Mouse (Mus musculus) NIH3T3 (cell line): ENCODE measurements at regions not wholly inside any gene's neighbourhood (a gene's known extent, or its start where the extent isn't known, plus 50 kb on each side); places are given as distances from the start of the nearest gene placed in this dataset.

Experiments
- DNase-seq: peaks from one replicate; pipeline ENCODE4 v3.0.0-alpha.2; 2012; ENCODE audit warnings: low read depth

- DNase-seq = no peak
Observed at GRCm38 (mm10) chr12:25298766-25299165, 201.8 kb upstream of the Id2 start.

GRCm38 (mm10) chr12:25297960-25298359 lies 201.0 kb upstream of the Id2 start:
- peak; percentile 61 for DNase-seq

GRCm38 (mm10) chr12:25296648-25297047 lies 199.7 kb upstream of the Id2 start:
- DNase-seq = no peak

GRCm38 (mm10) chr12:25294179-25295025 lies 197.5 kb upstream of the Id2 start:
- DNase-seq = no peak

GRCm38 (mm10) chr12:25293470-25294178 lies 196.7 kb upstream of the Id2 start:
- DNase-seq = no peak

- no peak for DNase-seq
Observed at GRCm38 (mm10) chr12:25289381-25289780, 192.4 kb upstream of the Id2 start.

GRCm38 (mm10) chr12:25283808-25284207 lies 186.9 kb upstream of the Id2 start:
- no peak for DNase-seq

GRCm38 (mm10) chr12:25281438-25281837 lies 184.5 kb upstream of the Id2 start:
- DNase-seq = no peak

GRCm38 (mm10) chr12:25273631-25274305 lies 176.8 kb upstream of the Id2 start:
- no peak for DNase-seq

GRCm38 (mm10) chr12:25272752-25273125 lies 175.8 kb upstream of the Id2 start:
- DNase-seq = no peak

GRCm38 (mm10) chr12:25272114-25272751 lies 175.3 kb upstream of the Id2 start:
- DNase-seq = no peak

- no peak for DNase-seq
Observed at GRCm38 (mm10) chr12:25269878-25270277, 172.9 kb upstream of the Id2 start.

GRCm38 (mm10) chr12:25268871-25269850 lies 172.2 kb upstream of the Id2 start:
- DNase-seq = peak; percentile 77

GRCm38 (mm10) chr12:25268323-25268722 lies 171.4 kb upstream of the Id2 start:
- peak; percentile 63 for DNase-seq

- no peak for DNase-seq
Observed at GRCm38 (mm10) chr12:25267572-25268115, 170.7 kb upstream of the Id2 start.

- no peak for DNase-seq
Observed at GRCm38 (mm10) chr12:25266701-25267571, 170.0 kb upstream of the Id2 start.

GRCm38 (mm10) chr12:25265560-25266525 lies 168.9 kb upstream of the Id2 start:
- no peak for DNase-seq

- no peak for DNase-seq
Observed at GRCm38 (mm10) chr12:25265066-25265465, 168.1 kb upstream of the Id2 start.

- no peak for DNase-seq
Observed at GRCm38 (mm10) chr12:25264408-25264807, 167.5 kb upstream of the Id2 start.
